ENCODE assay signal across 8 mouse cellular contexts in genomic region chr1:153153619-153154137, GRCm38 (mm10). TPM values are rescaled to one million over a fixed set of nuclear protein-coding genes. Genes with fewer than 3 reads are reported as not detected.
DNase-seq lines count a peak whose midpoint lies in the region; ATAC-seq and TF ChIP-seq lines count a peak whose summit lies in the region.

No protein-coding gene starts in this region.

- H3K27ac ChIP-seq in heart, embryonic 13.5 days (replicated peaks), result peak overlapping the region; percentile 63
- no peak overlapping the region for H3K27ac ChIP-seq in lung, postnatal 0 days (ENCODE audit: low read length)

- H3K36me3 ChIP-seq in heart, embryonic 13.5 days, result no peaks in the 10 kb centered on the region
- no peaks in the 10 kb centered on the region for H3K36me3 ChIP-seq in lung, postnatal 0 days (ENCODE audit: insufficient read depth, low read length)

- ATAC-seq in heart, embryonic 13.5 days (ENCODE audit: extremely low read depth, insufficient number of reproducible peaks, low FRiP score, low TSS enrichment), result no peak
- peak; percentile 80 for ATAC-seq in lung, postnatal 0 days
- ATAC-seq in megakaryocyte, adult 5-6 weeks (ENCODE audit: poor library complexity, severe bottlenecking), result no peak

- TF ChIP-seq CTCF in lung, postnatal 0 days (IDR thresholded peaks at IDR 0.05), result no peak

- intact Hi-C loops in heart, postnatal 14 days (cut with DNase I), result no loop called here

- no peaks in the 10 kb centered on the region for H3K9me3 ChIP-seq in heart, embryonic 13.5 days
- no peaks in the 10 kb centered on the region for H3K9me3 ChIP-seq in lung, postnatal 0 days (ENCODE audit: low read length)

- WGBS in heart, embryonic 13.5 days, result 56% methylated on average over 10 of the region's 10 CpGs
- WGBS in lung, postnatal 0 days, result 47% methylated on average over 10 of the region's 10 CpGs

- peaks cover 36% of the 10 kb centered on the region for H3K4me1 ChIP-seq in heart, embryonic 13.5 days
- H3K4me1 ChIP-seq in lung, postnatal 0 days (ENCODE audit: insufficient read depth, low read depth, low read length), result no peaks in the 10 kb centered on the region; the same call in 1 of the 2 replicates

- no peaks in the 10 kb centered on the region for H3K27me3 ChIP-seq in heart, embryonic 13.5 days (replicated peaks)
- H3K27me3 ChIP-seq in lung, postnatal 0 days (replicated peaks; ENCODE audit: insufficient read depth, low read length), result no peaks in the 10 kb centered on the region

- no peak overlapping the region for H3K4me3 ChIP-seq in heart, embryonic 13.5 days
- no peak overlapping the region for H3K4me3 ChIP-seq in lung, postnatal 0 days (ENCODE audit: low read depth, low read length)

- H3K4me2 ChIP-seq in heart, embryonic 13.5 days, result no peak overlapping the region
- no peak overlapping the region for H3K4me2 ChIP-seq in lung, postnatal 0 days (replicated peaks; ENCODE audit: low read depth, low read length)

- TF ChIP-seq EP300 in lung, postnatal 0 days (IDR thresholded peaks at IDR 0.05), result no peak

- no peak overlapping the region for H3K9ac ChIP-seq in heart, embryonic 13.5 days
- no peak overlapping the region for H3K9ac ChIP-seq in lung, postnatal 0 days (replicated peaks; ENCODE audit: low read depth)

- no peak for DNase-seq in heart, postnatal 14 days
- DNase-seq in 3T3-L1 (ENCODE audit: low read depth, low spot score) (peak; percentile 52), R1 (ENCODE audit: low read depth, low spot score) (peak; percentile 75)
- DNase-seq in lung, postnatal 0 days (ENCODE audit: low spot score), result peak; percentile 58
- DNase-seq in spleen, adult 18-20 months, result no peak
- no peak for DNase-seq in urinary bladder, postnatal 14 days (ENCODE audit: low spot score)

RNA-seq across cellular contexts. Expression of gene Lamc2, which starts 32.6 kb away (rescaled TPM):
- polyA plus RNA-seq in heart, embryonic 13.5 days (2015; fragmentation: Nextera tagmentation; extraction: Ambion mirVana), result 10.0 and 10.4 TPM in 2 replicates
- total RNA-seq in heart, postnatal 14 days (2021), result 10 to 100 TPM in 1 of 2 experiments, 1 to 10 TPM in 1; 6.9 to 10.7 TPM
- polyA plus RNA-seq in lung, postnatal 0 days (2015; fragmentation: Nextera tagmentation; extraction: Ambion mirVana), result 62.9 and 69.0 TPM in 2 replicates
- not detected in 2 replicates for total RNA-seq in megakaryocyte, adult 5-6 weeks (2015)
- total RNA-seq in megakaryocyte, adult 5-6 weeks (2017), result not detected in 2 replicates

Comparison
In these comparisons a context has a peak if more than half of its experiments do, and no peak if none do; other contexts are left out.
1. DNase-seq: peak in 3T3-L1 (single experiment), R1 (single experiment) and lung, postnatal 0 days (single experiment); none in heart, postnatal 14 days (0 of 2), spleen, adult 18-20 months (0 of 2) and urinary bladder, postnatal 14 days (single experiment).
2. RNA of gene Lamc2, which starts 32.6 kb away (total RNA-seq): 6.9 to 10.7 TPM in heart, postnatal 14 days; not detected in megakaryocyte, adult 5-6 weeks; every median in the first group is over 4 times any median in the second.